Mouse (Mus musculus) lung, adult 10 weeks (tissue): ENCODE results near the gene Myh7b. TPM values are rescaled to one million over a fixed set of nuclear protein-coding genes. Genes with fewer than 3 reads are reported as not detected.

Experiments
- polyA plus RNA-seq: library from polyadenylated mRNA; stranded (reverse); fragments of 350-450 nt; fragmentation: Illumina TruSeq; extraction: RNeasy Lipid Tissue Mini Kit (QIAGEN cat#74804); gene quantifications from one replicate; pipeline ENCODE4 v1.2.3, GENCODE M21; 2014; ENCODE audit warnings: low read depth, low replicate concordance; ENCODE audit not compliant: insufficient read depth

Myh7b gene
- not detected for polyA plus RNA-seq

DNA sequence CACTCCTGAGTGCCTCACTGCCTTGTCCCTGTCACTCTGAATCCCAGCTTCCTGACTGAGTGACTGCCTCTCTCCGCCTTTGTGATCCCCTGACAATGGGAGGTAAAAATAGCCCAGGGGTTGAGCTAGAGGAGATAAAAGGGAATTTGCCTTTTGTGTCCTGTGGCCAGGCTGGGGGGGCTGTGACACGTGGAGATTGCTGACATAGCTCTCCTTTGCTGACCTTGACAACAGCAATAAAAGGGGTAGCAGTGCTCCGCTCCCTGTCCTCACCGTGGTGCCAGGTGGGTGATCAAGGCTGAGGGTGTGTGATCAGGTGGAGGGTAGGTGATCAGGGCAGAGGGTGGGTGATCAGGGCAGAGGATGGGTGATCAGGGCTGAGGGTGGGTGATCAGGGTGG is at the start of gene Myh7b:
TSS of gene Myh7b (plus strand) at position 235 of the 400 bp plus-strand sequence.

DNA sequence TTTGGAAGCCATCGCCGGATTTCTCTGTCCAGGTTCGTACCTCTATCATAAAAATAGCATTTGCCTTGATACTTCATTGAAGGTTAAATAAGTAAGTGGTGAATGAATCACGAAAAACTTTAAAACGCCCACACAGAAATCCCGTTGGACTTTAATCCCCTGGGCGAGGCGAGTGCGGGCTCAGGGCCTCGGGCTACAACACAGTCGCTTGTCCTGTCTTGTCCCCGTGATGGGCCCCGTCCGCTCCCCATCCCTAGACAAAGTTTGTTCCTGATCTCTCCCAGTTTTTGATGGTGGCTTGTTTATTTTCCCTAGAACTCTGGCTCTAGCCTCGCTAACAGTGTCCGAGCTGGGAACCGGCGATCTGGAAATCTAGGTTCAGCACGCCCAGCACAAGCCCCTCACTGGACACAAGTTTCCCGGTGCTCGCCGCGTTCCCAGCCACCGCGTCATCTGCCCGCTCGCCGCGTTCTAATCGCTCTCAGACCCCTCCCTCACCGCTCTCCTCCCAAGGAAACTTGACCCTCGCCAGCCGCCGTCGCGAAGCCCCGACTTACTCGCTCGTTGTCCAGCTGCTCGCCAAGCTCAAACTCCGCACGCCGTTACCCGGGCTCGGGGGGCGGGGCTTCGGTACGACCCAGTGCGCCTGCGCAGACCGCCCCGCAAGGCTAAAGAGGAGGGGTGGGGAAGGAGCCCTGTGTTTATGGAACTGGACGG is 18.7 kb upstream of the Myh7b start, which contains the start of gene Gss:
TSS of gene Gss (minus strand) at position 674 of the 717 bp plus-strand sequence.

Other genes starting within 250 kb of the Myh7b start
- gene Trp53inp2, start 230.2 kb upstream of the Myh7b start, polyA plus RNA-seq: 58.4 TPM
- gene Ncoa6, start 137.3 kb upstream of the Myh7b start, polyA plus RNA-seq: 11.4 TPM
- gene Acss2, start 93.3 kb upstream of the Myh7b start, polyA plus RNA-seq: 17.5 TPM
- gene Ggt7, start 93.0 kb upstream of the Myh7b start, polyA plus RNA-seq: 1.4 TPM
- 26.8 TPM for gene Gss, start 18.4 kb upstream of the Myh7b start, polyA plus RNA-seq
- 48.8 TPM for gene Trpc4ap, start 81.2 kb downstream of the Myh7b start, polyA plus RNA-seq
- gene Edem2, start 118.3 kb downstream of the Myh7b start, polyA plus RNA-seq: 29.9 TPM
- gene Gm17581, start 124.7 kb downstream of the Myh7b start, polyA plus RNA-seq: not detected
- gene Procr, start 139.9 kb downstream of the Myh7b start, polyA plus RNA-seq: 3.2 TPM
- not detected for gene Mmp24, start 164.1 kb downstream of the Myh7b start, polyA plus RNA-seq
- gene BC029722, start 208.2 kb downstream of the Myh7b start, polyA plus RNA-seq: 44.7 TPM
- gene Eif6, start 215.7 kb downstream of the Myh7b start, polyA plus RNA-seq: 71.3 TPM
- not detected for gene Fam83c, start 223.6 kb downstream of the Myh7b start, polyA plus RNA-seq